Mouse (Mus musculus): Measurements from ENCODE around the gene Lrrc34.

GRCm38 (mm10) chr3:30690976-30691375 is 43.3 kb upstream of the Lrrc34 start:
- no peak for TF ChIP-seq CTCF (conservative IDR thresholded peaks at IDR 0.05; ENCODE audit: low read length)
- TF ChIP-seq NANOG (IDR thresholded peaks at IDR 0.05; ENCODE audit: borderline replicate concordance, low read length): no peak
